Mouse (Mus musculus): ENCODE measurements around the gene Nol9. TPM values are rescaled to one million over a fixed set of nuclear protein-coding genes. Genes with fewer than 3 reads are reported as not detected.

The Nol9 gene
- polyA plus RNA-seq (2012; rRNA removed), result 18.1 and 19.8 TPM in 2 replicates

DNA sequence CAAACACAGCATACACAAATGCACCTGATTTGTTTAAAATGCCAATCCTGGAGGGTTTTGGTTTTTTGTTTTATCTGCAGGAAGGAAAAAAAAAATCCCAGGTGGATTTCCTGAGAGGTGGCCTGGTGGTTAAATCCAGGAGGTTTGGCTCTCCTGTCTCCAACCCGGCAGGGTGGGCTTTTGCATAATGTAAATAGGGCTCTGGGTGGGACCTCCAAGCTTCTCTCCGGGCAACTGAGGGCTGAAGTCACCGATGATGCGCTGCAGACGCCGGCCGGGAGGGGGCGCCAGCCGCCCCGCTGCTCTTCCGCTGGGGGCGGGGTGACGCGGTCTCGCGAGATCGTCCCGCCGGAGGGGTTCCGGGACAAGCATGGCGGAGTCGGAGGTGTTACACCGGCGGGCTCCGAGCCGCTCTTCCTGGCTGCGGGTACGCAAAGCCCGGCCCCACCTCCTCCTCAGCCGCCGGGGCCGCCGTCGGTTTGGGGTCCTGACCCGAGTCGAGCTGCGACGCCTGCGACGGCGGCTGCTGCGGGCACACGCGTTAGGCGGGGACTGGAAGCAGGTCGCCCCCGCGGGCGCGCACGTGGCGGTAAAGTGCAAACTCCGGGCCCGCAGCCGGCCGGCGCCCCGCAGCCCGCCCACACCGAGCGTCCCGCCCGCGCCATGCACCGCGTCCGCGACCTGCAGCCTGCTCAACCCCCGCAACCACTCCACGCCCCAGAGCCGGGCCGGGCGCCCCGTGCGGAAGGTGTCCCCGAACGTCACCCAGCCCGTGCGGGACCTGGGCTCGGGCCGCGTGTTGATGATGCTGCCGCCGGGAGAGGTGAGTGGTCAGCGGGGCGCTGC is at the start of gene Nol9:
TSS of gene Nol9 (plus strand) at position 337 of the 846 bp plus-strand sequence.
- DNase-seq, result peak; percentile 95
- H3K36me3 ChIP-seq (ENCODE audit: control insufficient read depth, insufficient read depth, low read length), result no peaks in the 10 kb centered on the region
- no peaks in the 10 kb centered on the region for H3K27me3 ChIP-seq (replicated peaks; ENCODE audit: control insufficient read depth, insufficient read depth, low read length)
- no peak within 1 kb of the TSS for H3K27ac ChIP-seq (ENCODE audit: insufficient read depth, low read depth, low read length)
- TF ChIP-seq CTCF (conservative IDR thresholded peaks at IDR 0.05; ENCODE audit: insufficient read depth, insufficient read length, low read depth, low read length) (peak; percentile 79), POLR2A (IDR thresholded peaks at IDR 0.05; ENCODE audit: low read depth, low read length) (no peak)
- H3K4me1 ChIP-seq (ENCODE audit: control insufficient read depth, insufficient read depth, low read length), result peaks cover 7% of the 10 kb centered on the region
- under 1% methylated on average over 86 of the region's 86 CpGs for WGBS
- peak within 1 kb of the TSS; percentile 71 for H3K4me3 ChIP-seq (ENCODE audit: insufficient read depth, low read depth, low read length)

DNA sequence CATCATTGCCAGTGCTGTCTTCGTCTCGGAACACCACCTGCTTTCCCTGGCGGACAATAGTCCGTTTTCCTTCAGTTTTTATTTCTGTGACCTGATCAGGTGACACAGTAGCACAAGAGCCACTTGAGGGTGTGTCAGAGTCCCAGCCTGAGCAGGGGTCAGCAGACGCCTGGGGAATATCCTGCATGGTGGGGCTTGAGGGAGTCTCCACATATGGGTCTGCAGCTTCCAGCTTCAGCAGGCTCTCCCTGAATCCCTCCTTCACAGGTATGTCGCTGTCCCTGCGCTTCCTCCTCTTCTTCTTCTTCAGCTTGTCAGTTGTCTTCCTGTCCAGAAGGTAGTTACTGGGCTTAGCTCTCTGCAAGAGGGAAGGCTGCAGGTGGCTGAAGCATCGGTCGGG is 47.0 kb upstream of the Nol9 start:
- no peak overlapping the region for H3K4me3 ChIP-seq (ENCODE audit: insufficient read depth, low read depth, low read length)
- WGBS, result 89% methylated on average over 9 of the region's 9 CpGs
- DNase-seq, result no peak
- H3K4me1 ChIP-seq (ENCODE audit: control insufficient read depth, insufficient read depth, low read length), result peaks cover 13% of the 10 kb centered on the region; the same call in 1 of the 2 replicates
- no peak overlapping the region for H3K27ac ChIP-seq (ENCODE audit: insufficient read depth, low read depth, low read length)
- TF ChIP-seq POLR2A (IDR thresholded peaks at IDR 0.05; ENCODE audit: low read depth, low read length) (no peak), CTCF (conservative IDR thresholded peaks at IDR 0.05; ENCODE audit: insufficient read depth, insufficient read length, low read depth, low read length) (no peak)
- H3K27me3 ChIP-seq (replicated peaks; ENCODE audit: control insufficient read depth, insufficient read depth, low read length), result no peaks in the 10 kb centered on the region; the same call in 1 of the 2 replicates
- H3K36me3 ChIP-seq (ENCODE audit: control insufficient read depth, insufficient read depth, low read length), result no peaks in the 10 kb centered on the region

DNA sequence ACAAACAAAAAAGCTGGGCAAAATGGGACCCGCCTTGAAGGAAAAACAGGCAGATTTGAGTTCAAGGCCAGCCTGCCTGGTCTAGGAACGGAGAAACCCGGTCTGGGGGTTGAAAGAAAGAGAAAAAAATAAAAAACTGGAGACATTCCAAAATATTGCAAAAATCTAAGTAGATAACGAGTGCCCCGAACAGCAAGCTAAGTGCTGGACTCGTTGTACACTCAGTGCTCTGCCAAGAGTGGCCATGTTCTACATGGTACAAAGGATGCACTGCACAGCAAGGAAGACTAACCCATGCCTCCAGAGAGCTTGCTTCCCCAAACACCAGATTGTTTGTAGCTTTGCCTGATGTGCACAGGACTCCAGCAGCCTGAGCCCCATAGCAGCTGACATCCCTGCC is 46.1 kb upstream of the Nol9 start:
- no peaks in the 10 kb centered on the region; the same call in 1 of the 2 replicates for H3K27me3 ChIP-seq (replicated peaks; ENCODE audit: control insufficient read depth, insufficient read depth, low read length)
- TF ChIP-seq POLR2A (IDR thresholded peaks at IDR 0.05; ENCODE audit: low read depth, low read length), result no peak
- no peak for TF ChIP-seq CTCF (conservative IDR thresholded peaks at IDR 0.05; ENCODE audit: insufficient read depth, insufficient read length, low read depth, low read length)
- H3K4me1 ChIP-seq (ENCODE audit: control insufficient read depth, insufficient read depth, low read length), result peaks cover 14% of the 10 kb centered on the region; the same call in 1 of the 2 replicates
- no peak for DNase-seq
- 72% methylated on average over 6 of the region's 6 CpGs for WGBS
- no peaks in the 10 kb centered on the region for H3K36me3 ChIP-seq (ENCODE audit: control insufficient read depth, insufficient read depth, low read length)
- no peak overlapping the region for H3K27ac ChIP-seq (ENCODE audit: insufficient read depth, low read depth, low read length)
- H3K4me3 ChIP-seq (ENCODE audit: insufficient read depth, low read depth, low read length), result no peak overlapping the region

DNA sequence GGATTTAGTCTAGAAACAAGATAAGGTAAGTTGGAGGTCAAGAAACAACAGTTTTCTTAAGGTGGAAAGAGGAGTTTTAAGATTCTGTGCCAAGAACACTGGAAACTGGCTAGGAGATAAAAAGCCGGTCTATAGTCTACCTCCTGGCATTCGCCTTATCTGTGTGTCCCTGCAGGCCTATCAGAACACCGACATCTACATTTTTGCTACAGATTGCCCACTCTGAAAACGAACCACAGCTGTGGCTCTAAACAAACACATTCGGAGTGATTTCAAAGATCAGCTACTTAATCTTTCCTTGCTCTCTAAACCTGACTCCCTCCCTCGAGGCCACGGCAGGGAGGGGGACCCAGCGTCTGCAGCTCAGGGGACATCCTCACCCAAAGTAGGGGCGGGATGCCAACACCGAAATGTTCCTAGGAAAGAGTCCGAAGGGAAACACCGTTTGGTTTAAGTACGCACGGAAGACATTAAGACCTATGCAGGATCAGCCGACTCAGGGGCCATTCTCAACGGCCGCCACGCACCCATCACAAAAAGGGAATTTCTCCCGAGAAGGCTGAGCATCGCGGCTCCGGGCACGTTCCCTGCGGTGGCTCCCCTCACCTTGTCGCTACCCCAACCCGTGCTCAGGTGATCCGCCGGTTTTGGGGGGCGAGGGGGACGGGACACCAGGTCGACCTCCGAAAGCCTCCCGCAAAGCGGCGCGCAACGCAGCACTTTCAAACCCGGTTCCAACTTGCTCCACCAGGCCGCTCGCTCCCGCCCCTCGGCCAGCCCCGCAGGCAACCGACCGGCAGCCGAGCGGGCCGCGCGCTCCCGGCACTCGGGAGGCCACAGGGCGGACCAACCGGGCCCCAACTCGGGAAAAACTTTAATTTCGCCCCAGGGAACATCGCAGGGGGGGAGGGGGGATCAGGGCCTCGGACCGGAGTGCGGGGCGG is 44.6 kb upstream of the Nol9 start:
- H3K27ac ChIP-seq (ENCODE audit: insufficient read depth, low read depth, low read length), result no peak overlapping the region; the same call in 1 of the 2 replicates
- peaks cover 8% of the 10 kb centered on the region; the same call in 1 of the 2 replicates for H3K4me1 ChIP-seq (ENCODE audit: control insufficient read depth, insufficient read depth, low read length)
- no peaks in the 10 kb centered on the region for H3K36me3 ChIP-seq (ENCODE audit: control insufficient read depth, insufficient read depth, low read length)
- TF ChIP-seq CTCF (conservative IDR thresholded peaks at IDR 0.05; ENCODE audit: insufficient read depth, insufficient read length, low read depth, low read length) (no peak), POLR2A (IDR thresholded peaks at IDR 0.05; ENCODE audit: low read depth, low read length) (no peak)
- H3K27me3 ChIP-seq (replicated peaks; ENCODE audit: control insufficient read depth, insufficient read depth, low read length), result no peaks in the 10 kb centered on the region; the same call in 1 of the 2 replicates
- peak overlapping the region; percentile 93 for H3K4me3 ChIP-seq (ENCODE audit: insufficient read depth, low read depth, low read length)
- 5% methylated on average over 61 of the region's 61 CpGs for WGBS
- peak; percentile 34 for DNase-seq

- WGBS, result 1% methylated on average over 107 of the region's 111 CpGs
- peak overlapping the region; percentile 65 for H3K27ac ChIP-seq (ENCODE audit: insufficient read depth, low read depth, low read length)
Observed at GRCm38 (mm10) chr4:151995371-151996172, 43.5 kb upstream of the Nol9 start.

More at GRCm38 (mm10) chr4:151995371-151996172, 43.5 kb upstream of the Nol9 start:
- Histone ChIP-seq H3K36me3 (ENCODE audit: control insufficient read depth, insufficient read depth, low read length) (no peaks in the 10 kb centered on the region), H3K27me3 (replicated peaks; ENCODE audit: control insufficient read depth, insufficient read depth, low read length) (no peaks in the 10 kb centered on the region; the same call in 1 of the 2 replicates), H3K4me3 (ENCODE audit: insufficient read depth, low read depth, low read length) (peak overlapping the region; percentile 93), H3K4me1 (ENCODE audit: control insufficient read depth, insufficient read depth, low read length) (peaks cover 8% of the 10 kb centered on the region; the same call in 1 of the 2 replicates)
- no peak for DNase-seq
- TF ChIP-seq POLR2A (IDR thresholded peaks at IDR 0.05; ENCODE audit: low read depth, low read length) (no peak), CTCF (conservative IDR thresholded peaks at IDR 0.05; ENCODE audit: insufficient read depth, insufficient read length, low read depth, low read length) (no peak)
